ENCODE assay signal across 25 mouse cellular contexts in the genomic region with DNA sequence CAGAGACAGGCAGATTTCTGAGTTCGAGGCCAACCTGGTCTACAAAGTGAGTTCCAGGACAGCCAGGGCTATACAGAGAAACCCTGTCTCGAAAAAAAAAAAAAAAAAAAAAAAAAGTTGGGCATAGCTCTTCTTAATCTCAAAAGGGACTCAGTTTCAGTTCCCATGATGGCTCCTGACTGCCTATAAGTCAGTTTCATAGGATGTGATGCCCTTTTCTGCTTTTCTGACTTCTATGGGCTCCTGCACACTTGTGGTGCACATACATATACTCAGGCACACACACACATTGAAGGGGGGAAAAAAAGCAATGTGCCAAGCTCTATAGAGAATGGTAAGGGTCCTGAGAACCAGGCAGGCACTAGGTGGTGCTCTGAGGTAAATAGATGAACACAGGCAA. TPM values are rescaled to one million over a fixed set of nuclear protein-coding genes. Genes with fewer than 3 reads are reported as not detected.
A peak's percentile ranks its signal among the peaks of the same experiment; 100 is the strongest.
DNase-seq lines count a peak whose midpoint lies in the region; ATAC-seq and TF ChIP-seq lines count a peak whose summit lies in the region.
"Had no signal": no experiment of that assay in that cellular context is flagged by ENCODE, and none has a peak within 500 bp of the region (broad histone marks: within the 10 kb centered on the region; RNA-seq: fewer than 3 reads in every experiment).

No protein-coding gene starts in this region.

- intact Hi-C loops in heart, adult 2 months (cut with DNase I), result no loop called here

- no peaks in the 10 kb centered on the region for H3K79me2 ChIP-seq in heart, adult 2 months (replicated peaks; ENCODE audit: control insufficient read depth, insufficient read depth, low read length)

- H3K27me3 ChIP-seq in heart, adult 2 months (ENCODE audit: control insufficient read depth, insufficient read depth, low read length), result no peaks in the 10 kb centered on the region
- H3K27me3 ChIP-seq in heart, embryonic 10.5 days (ENCODE audit: insufficient read depth, poor library complexity, severe bottlenecking), result peaks cover 18% of the 10 kb centered on the region
- H3K27me3 ChIP-seq: Patski had no signal

- no peaks in the 10 kb centered on the region for H3K36me3 ChIP-seq in heart, adult 2 months (ENCODE audit: control insufficient read depth, insufficient read depth, low read length)
- no peaks in the 10 kb centered on the region for H3K36me3 ChIP-seq in heart, embryonic 10.5 days
- H3K36me3 ChIP-seq: forebrain, embryonic 12.5 days; G1E; heart, embryonic 15.5 days had no signal

- no peaks in the 10 kb centered on the region for H3K4me1 ChIP-seq in heart, adult 2 months (ENCODE audit: control insufficient read depth, insufficient read depth, low read length)
- H3K4me1 ChIP-seq in heart, embryonic 10.5 days, result no peaks in the 10 kb centered on the region
- H3K4me1 ChIP-seq: forebrain, embryonic 12.5 days; heart, embryonic 15.5 days had no signal

- WGBS in heart, adult 2 months, result 46% methylated on average over 2 of the region's 2 CpGs
- WGBS in heart, embryonic 10.5 days, result 50% methylated on average over 2 of the region's 2 CpGs

- H3K27ac ChIP-seq in heart, adult 2 months, result no peak overlapping the region
- H3K27ac ChIP-seq in heart, embryonic 10.5 days, result no peak overlapping the region
- H3K27ac ChIP-seq in layer of hippocampus, adult 2 months, result no peak overlapping the region
- H3K27ac ChIP-seq: forebrain, embryonic 12.5 days; heart, embryonic 15.5 days; hindbrain, embryonic 14.5 days had no signal

- H3K4me3 ChIP-seq in heart, adult 2 months, result no peak overlapping the region
- H3K4me3 ChIP-seq in heart, embryonic 10.5 days, result no peak overlapping the region
- H3K4me3 ChIP-seq in layer of hippocampus, adult 2 months, result no peak overlapping the region
- H3K4me3 ChIP-seq: forebrain, embryonic 12.5 days; heart, embryonic 15.5 days had no signal

- no peak for DNase-seq in heart, adult 2 months
- DNase-seq in heart, embryonic 10.5 days (ENCODE audit: low spot score), result no peak
- no peak for DNase-seq in layer of hippocampus, adult 2 months (ENCODE audit: low spot score in 2 of 2)
- no peak for DNase-seq in layer of hippocampus, adult 9-11 months
- DNase-seq in NIH3T3 (ENCODE audit: low read depth), result peak; percentile 22
- no peak for DNase-seq in embryo, embryonic 10.5 days (ENCODE audit: low spot score)
- DNase-seq: adrenal gland, postnatal 14 days; cerebellum, adult 11-12 months; cerebellum, adult 9-10 months; cerebellum, postnatal 25 days; gastrocnemius, postnatal 14 days; heart, adult 11 months; heart, postnatal 14 days; kidney, adult 11 months had no signal

- H3K9me3 ChIP-seq in heart, embryonic 10.5 days, result no peaks in the 10 kb centered on the region
- H3K9me3 ChIP-seq: forebrain, embryonic 12.5 days; G1E; heart, embryonic 15.5 days had no signal

- no peak for TF ChIP-seq EP300 in heart, adult 2 months (IDR thresholded peaks at IDR 0.05; ENCODE audit: insufficient read depth, low read depth, low read length)

- TF ChIP-seq POLR2A in heart, adult 2 months (IDR thresholded peaks at IDR 0.05; ENCODE audit: insufficient read depth, low read depth, low read length), result no peak

- H3K9ac ChIP-seq in heart, adult 2 months (ENCODE audit: low read depth, low read length), result no peak overlapping the region
- H3K9ac ChIP-seq: forebrain, embryonic 12.5 days; heart, embryonic 15.5 days; hindbrain, embryonic 14.5 days had no signal

- ATAC-seq in megakaryocyte progenitor cell, adult 5-6 weeks (replicated peaks; ENCODE audit: poor library complexity), result 0 out of 2 replicates have a peak, but pooled peaks have one; percentile 45
- ATAC-seq: activated CD4-positive, CD25-positive, alpha-beta regulatory T cell, adult 4 months; forebrain, embryonic 16.5 days; Patski had no signal

- TF ChIP-seq CTCF in heart, adult 2 months (IDR thresholded peaks at IDR 0.05), result peak; percentile 17; the same call in 1 of the 2 replicates
- peak; percentile 19 for TF ChIP-seq CTCF in layer of hippocampus, adult 2 months (conservative IDR thresholded peaks at IDR 0.05)

RNA-seq across cellular contexts. Expression of a gene that starts 7.0 kb away (rescaled TPM):
- total RNA-seq in heart, adult 2 months (2021), result not detected
- polyA plus RNA-seq in heart, adult 2 months (2012; rRNA removed), result not detected in 2 replicates
- polyA plus RNA-seq in heart, embryonic 10.5 days (2016; fragmentation: Nextera tagmentation; extraction: Ambion mirVana), result 0.28 and 0.40 TPM in 2 replicates
- not detected for total RNA-seq in layer of hippocampus, adult 2 months (2021)
- not detected in 2 replicates for total RNA-seq in megakaryocyte progenitor cell, adult 5-6 weeks (2015)
- total RNA-seq in megakaryocyte progenitor cell, adult 5-6 weeks (2017), result not detected in 2 replicates
- total RNA-seq: adrenal gland, adult 18-20 months; adrenal gland, postnatal 14 days; G1E; gastrocnemius, adult 18-20 months; gastrocnemius, postnatal 14 days; heart, postnatal 14 days; hematopoietic stem cell, adult 5-6 weeks had no signal
- polyA plus RNA-seq: G1E had no signal

RNA-seq across cellular contexts. Expression of a gene that starts 8.2 kb away (rescaled TPM):
- total RNA-seq in heart, adult 2 months (2021), result under 1 TPM; 0.09 to 0.10 TPM
- 0.18 and 0.21 TPM in 2 replicates for polyA plus RNA-seq in heart, adult 2 months (2012; rRNA removed)
- polyA plus RNA-seq in heart, embryonic 10.5 days (2016; fragmentation: Nextera tagmentation; extraction: Ambion mirVana), result 0.39 and 0.43 TPM in 2 replicates
- total RNA-seq in layer of hippocampus, adult 2 months (2021), result under 1 TPM in 1 of 2 experiments, not detected in 1; 0.17 TPM
- total RNA-seq in megakaryocyte progenitor cell, adult 5-6 weeks (2015), result 1.3 and 1.4 TPM in 2 replicates
- total RNA-seq in megakaryocyte progenitor cell, adult 5-6 weeks (2017), result 0.42 and 1.4 TPM in 2 replicates
- polyA plus RNA-seq: G1E, Patski had no signal

RNA-seq across cellular contexts. Expression of a gene that starts 20.1 kb away (rescaled TPM):
- 100 to 1,000 TPM; 172 to 215 TPM for total RNA-seq in heart, adult 2 months (2021)
- 494 and 575 TPM in 2 replicates for polyA plus RNA-seq in heart, adult 2 months (2012; rRNA removed)
- 152 and 305 TPM in 2 replicates for polyA plus RNA-seq in heart, embryonic 10.5 days (2016; fragmentation: Nextera tagmentation; extraction: Ambion mirVana)
- 100 to 1,000 TPM; 110 to 118 TPM for total RNA-seq in layer of hippocampus, adult 2 months (2021)
- 39.1 and 42.7 TPM in 2 replicates for total RNA-seq in megakaryocyte progenitor cell, adult 5-6 weeks (2015)
- total RNA-seq in megakaryocyte progenitor cell, adult 5-6 weeks (2017), result 17.8 and 20.2 TPM in 2 replicates

RNA-seq across cellular contexts. Expression of a gene that starts 20.4 kb away (rescaled TPM):
- total RNA-seq in heart, adult 2 months (2021), result 1 to 10 TPM; 9.6 to 9.7 TPM
- 14.4 and 15.3 TPM in 2 replicates for polyA plus RNA-seq in heart, adult 2 months (2012; rRNA removed)
- 60.1 and 63.7 TPM in 2 replicates for polyA plus RNA-seq in heart, embryonic 10.5 days (2016; fragmentation: Nextera tagmentation; extraction: Ambion mirVana)
- total RNA-seq in layer of hippocampus, adult 2 months (2021), result 1 to 10 TPM; 7.1 to 7.6 TPM
- 32.3 and 33.4 TPM in 2 replicates for total RNA-seq in megakaryocyte progenitor cell, adult 5-6 weeks (2015)
- total RNA-seq in megakaryocyte progenitor cell, adult 5-6 weeks (2017), result 45.7 and 51.2 TPM in 2 replicates

RNA-seq across cellular contexts. Expression of a gene that starts 23.9 kb away (rescaled TPM):
- 10 to 100 TPM; 80.1 to 82.5 TPM for total RNA-seq in heart, adult 2 months (2021)
- polyA plus RNA-seq in heart, adult 2 months (2012; rRNA removed), result 28.1 and 37.9 TPM in 2 replicates
- polyA plus RNA-seq in heart, embryonic 10.5 days (2016; fragmentation: Nextera tagmentation; extraction: Ambion mirVana), result 35.4 and 72.4 TPM in 2 replicates
- total RNA-seq in layer of hippocampus, adult 2 months (2021), result 1 to 10 TPM; 5.5 to 6.3 TPM
- total RNA-seq in megakaryocyte progenitor cell, adult 5-6 weeks (2015), result 3.6 and 4.3 TPM in 2 replicates
- total RNA-seq in megakaryocyte progenitor cell, adult 5-6 weeks (2017), result 5.9 and 7.9 TPM in 2 replicates
